Mouse (Mus musculus) megakaryocyte progenitor cell, adult 5-6 weeks (primary cell): Measurements from ENCODE around the gene Dnah1. TPM values are rescaled to one million over a fixed set of nuclear protein-coding genes. Genes with fewer than 3 reads are reported as not detected.

Experiments used
- ATAC-seq: replicated peaks from 2 replicates; pipeline ENCODE4 v1.8.0; 2016; ENCODE audit warnings: mild to moderate bottlenecking, moderate TSS enrichment, inconsistent platforms; ENCODE audit not compliant: poor library complexity
- total RNA-seq, 2 experiments: library from RNA; stranded (forward) in 1 of 2; stranded (reverse) in 1 of 2; fragments of 157-497, 149-512 nt in 1 of 2; fragments of 200-1000 nt in 1 of 2; gene quantifications; 2 replicates each; pipeline versions ENCODE4 v1.2.3 to v1.2.4; 2015 to 2017

Dnah1 gene
- total RNA-seq, 2 experiments from 2014 or later = 0.04 to 0.27 TPM

DNA sequence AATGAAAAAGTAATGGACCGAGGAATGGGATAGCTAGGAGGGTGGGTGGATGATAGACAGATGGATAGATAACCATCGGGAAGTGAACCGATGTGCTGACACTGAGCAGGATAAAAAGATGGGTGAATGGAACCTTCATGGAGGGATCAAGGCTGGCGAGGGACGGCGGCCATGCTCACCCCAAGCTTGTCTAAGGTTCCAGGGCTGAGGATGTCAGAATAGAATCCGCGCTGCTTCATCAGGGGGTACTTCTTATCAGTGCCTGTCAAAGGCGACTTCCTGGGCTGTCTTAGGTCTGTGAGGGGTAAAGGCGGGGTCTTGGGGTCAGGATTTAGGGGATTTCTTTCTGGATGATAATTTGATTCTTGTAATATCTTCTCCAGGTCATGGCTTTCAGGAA is 4.2 kb downstream of the Dnah1 start:
- no peak for ATAC-seq

DNA sequence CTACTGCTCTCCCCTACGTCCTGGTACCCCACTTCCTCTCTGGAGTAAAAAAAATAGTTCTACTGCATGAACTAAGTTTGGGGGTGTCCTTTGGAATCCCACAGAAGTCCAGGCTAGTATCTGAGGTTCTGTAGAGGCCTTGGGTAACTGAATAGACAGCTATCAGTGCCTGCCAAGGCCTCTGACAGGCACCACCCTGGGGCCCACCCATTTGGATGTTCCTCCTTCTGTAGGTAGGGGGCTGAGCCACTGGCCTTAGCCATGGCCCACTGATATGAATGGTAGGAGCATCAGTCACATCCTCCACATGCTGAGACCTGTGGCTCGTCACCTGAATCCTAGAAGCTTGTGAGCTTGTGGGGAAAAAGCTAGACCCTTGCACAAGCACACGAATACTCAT is 5.9 kb downstream of the Dnah1 start:
- ATAC-seq = 0 out of 2 replicates have a peak, but pooled peaks have one; percentile 29

GRCm38 (mm10) chr14:31316613-31317012 is 7.1 kb downstream of the Dnah1 start:
- ATAC-seq = no peak

GRCm38 (mm10) chr14:31313192-31313591 is 10.5 kb downstream of the Dnah1 start:
- no peak for ATAC-seq

DNA sequence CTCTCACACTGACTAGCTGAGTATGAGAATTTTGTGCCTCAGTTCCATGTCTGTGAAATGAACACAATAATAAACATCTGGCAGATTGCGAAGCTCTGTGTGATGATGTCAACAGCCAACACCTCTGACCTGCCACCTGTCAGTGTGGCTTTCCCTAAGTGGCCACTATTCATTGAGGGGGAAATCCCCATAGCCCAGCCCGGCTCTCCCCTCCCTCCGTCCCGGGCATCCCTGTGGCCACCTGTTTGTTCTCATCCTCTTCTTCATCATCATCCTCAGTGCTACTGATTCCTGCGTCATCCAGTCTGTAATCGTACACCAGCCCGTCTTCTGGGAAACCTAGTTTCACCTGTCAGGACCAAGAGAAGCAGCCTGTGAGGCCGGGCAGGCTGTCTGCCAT is 38.0 kb downstream of the Dnah1 start:
- ATAC-seq = no peak

- peak; percentile 81 for ATAC-seq
Measured at GRCm38 (mm10) chr14:31272164-31272563, 51.5 kb downstream of the Dnah1 start.

- no peak for ATAC-seq
Measured at GRCm38 (mm10) chr14:31271121-31271520, 52.6 kb downstream of the Dnah1 start.

DNA sequence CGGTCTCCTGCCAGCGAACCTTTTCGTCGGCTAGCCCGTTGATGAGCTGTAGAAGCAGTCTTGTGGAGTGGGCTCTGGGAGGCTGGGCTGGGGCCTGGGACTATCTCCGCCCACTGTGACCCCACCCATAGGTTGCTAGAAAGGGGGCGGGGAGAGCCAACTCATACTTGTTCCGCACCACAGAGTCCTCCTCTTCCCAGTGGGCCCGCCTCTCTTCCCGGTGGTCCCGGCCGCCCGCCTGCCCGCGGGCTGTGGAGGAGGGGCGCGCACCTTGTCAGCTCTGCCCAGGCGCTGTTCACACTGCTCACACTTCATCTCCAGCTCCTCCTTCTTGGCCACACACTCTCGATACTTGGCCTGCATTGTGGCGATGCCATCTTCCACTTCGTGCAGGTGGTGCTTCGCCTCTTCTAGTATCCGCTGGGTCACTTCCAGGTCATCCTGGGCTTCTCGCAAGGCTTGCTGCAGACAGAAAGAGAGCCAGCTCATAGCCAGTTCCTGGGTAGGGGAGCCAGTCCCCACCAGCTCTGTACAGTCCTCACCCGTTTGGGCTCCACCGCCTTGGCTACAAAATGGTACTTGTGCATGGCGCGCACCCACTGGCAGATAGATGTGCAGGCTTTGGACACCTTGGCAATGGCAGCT is 54.1 kb downstream of the Dnah1 start:
- peak; percentile 72 for ATAC-seq

DNA sequence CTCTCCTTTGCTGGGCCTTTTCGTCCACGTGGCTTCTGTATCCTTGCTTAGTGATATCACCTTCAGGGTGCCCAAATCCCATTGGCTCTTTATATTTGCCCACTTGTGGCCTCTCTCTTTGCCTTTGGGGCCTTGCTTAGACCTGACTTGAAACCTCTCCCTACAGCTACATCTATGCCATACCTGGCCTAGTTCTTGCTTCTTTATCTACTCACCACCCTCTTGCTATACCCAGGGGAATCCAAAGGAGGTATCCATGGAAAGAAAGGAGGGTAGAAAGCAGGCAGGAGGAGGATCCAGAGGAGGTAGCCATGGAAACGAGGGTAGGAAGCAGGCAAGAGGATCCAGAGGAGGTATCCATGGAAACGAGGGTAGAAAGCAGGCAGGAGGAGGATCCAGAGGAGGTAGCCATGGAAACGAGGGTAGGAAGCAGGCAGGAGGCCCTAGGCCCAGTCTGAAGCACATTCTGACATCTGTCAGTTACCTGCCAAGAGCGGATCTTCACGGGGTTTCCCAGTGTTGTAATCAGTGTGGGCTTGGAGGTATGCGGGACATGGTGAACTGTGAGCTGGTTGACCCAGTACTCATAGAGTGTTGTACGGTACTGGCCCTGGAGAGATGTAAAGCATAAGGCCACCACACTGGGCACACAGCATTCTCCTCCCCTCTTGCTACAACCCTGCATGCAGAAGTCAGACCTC is 55.2 kb downstream of the Dnah1 start:
- no peak for ATAC-seq

GRCm38 (mm10) chr14:31267649-31268048 is 56.0 kb downstream of the Dnah1 start:
- ATAC-seq = no peak

DNA sequence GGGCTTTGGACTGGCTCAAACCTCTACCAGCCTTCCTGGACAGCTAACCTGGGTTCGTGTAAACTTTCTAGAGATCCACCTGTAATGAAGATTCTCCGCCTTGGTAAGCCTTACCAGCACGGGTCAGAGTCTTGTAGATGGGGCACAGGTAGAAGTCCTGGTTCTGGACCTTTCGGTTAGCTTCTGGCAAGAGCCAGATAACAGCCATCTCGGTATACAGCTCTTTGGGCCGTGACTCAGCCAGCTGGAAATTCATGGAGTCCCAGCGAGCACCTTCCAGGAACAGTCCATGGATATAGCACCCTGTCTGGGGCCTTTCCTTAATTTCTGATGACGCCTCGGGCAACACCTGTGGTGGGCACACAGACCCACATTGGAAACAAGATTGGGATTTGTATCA is 62.8 kb downstream of the Dnah1 start:
- no peak for ATAC-seq

GRCm38 (mm10) chr14:31260374-31260773 is 63.3 kb downstream of the Dnah1 start:
- ATAC-seq = peak; percentile 89

- ATAC-seq = no peak
Measured at GRCm38 (mm10) chr14:31258476-31259050, 65.1 kb downstream of the Dnah1 start.

GRCm38 (mm10) chr14:31252091-31252490 is 71.6 kb downstream of the Dnah1 start:
- ATAC-seq = no peak

DNA sequence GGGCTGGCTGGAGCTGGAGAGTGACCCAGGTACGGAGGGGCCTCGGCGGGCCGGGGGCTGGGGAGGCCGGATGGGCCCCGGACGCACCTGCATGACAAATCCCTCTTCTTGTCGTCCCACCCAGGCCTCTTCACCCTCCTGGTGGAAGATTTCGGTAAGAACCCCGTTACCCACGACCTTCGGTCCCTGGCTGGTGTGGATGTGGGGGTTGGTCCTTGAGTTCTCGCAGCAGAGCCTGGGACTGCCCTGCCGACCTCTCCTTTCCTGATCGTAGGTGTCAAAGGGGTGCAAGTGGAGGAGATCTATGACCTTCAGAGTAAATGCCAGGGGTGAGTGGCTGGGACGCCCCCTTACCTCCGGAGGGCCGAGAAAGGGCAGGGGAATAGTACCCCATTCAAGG is 72.1 kb downstream of the Dnah1 start:
- no peak for ATAC-seq

GRCm38 (mm10) chr14:31251084-31251604 is 72.6 kb downstream of the Dnah1 start, which contains the start of the genes Phf7 and Bap1:
TSS of gene Phf7 (minus strand) at chr14:31251317.
TSS of gene Bap1 (plus strand) at chr14:31251450.
- ATAC-seq = peak; percentile 92

GRCm38 (mm10) chr14:31250222-31251083 is 73.2 kb downstream of the Dnah1 start:
- ATAC-seq = 0 out of 2 replicates have a peak, but pooled peaks have one; percentile 9

DNA sequence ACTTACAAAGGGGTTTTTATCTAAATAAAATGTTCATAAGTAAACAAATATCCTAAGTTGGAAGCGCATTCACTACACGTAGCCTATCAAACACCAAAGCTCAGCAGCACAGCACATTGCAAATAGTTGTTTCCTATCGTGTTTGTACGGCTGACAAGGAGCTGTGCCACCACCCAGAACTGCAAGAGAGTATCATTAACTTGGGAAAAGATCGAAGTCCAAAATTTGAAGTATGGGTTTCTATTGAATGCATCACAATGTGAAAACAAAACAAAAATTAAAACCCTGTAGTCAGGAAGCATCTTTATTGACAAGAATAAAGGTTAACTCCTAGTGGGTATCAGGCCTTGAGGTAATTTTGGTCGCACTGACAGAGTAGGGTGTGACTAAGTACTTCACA is 75.3 kb downstream of the Dnah1 start:
- ATAC-seq = no peak

- no peak for ATAC-seq
Measured at GRCm38 (mm10) chr14:31245946-31246345, 77.8 kb downstream of the Dnah1 start.

GRCm38 (mm10) chr14:31244777-31245176 is 78.9 kb downstream of the Dnah1 start:
- no peak for ATAC-seq

DNA sequence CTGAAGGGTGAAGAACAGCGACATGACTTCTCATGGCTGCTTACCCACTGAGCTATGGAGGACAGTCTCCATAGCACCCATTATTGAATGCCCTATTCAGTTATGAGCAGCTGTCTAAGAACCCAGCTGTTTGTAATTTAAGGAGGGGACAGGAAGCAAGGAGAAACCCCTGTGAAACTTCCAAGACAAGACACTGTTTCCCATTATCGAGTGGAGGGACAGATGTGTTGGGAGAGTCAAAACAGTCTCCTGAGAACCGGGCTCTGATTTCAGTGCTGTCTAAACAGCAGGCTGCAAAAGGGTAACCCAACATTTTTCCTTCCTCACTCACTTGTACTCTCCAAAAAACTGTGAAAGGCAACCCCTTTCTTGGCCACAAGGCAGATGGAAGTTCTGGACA is 83.2 kb downstream of the Dnah1 start:
- ATAC-seq = no peak
